Mouse (Mus musculus): ENCODE measurements around the gene Trpc6.

GRCm38 (mm10) chr9:8520911-8521310 lies 23.0 kb upstream of the Trpc6 start:
- no peak for TF ChIP-seq POLR2A (IDR thresholded peaks at IDR 0.05; ENCODE audit: insufficient read depth, low read length)
- no peak for TF ChIP-seq CTCF (IDR thresholded peaks at IDR 0.05; ENCODE audit: low read depth, low read length)
- TF ChIP-seq EP300 (IDR thresholded peaks at IDR 0.05; ENCODE audit: insufficient read depth, low read depth, low read length): no peak

Measured in ES-Bruce4 (cell line).